Mouse (Mus musculus): ENCODE measurements around the gene Hist1h3d. TPM values are rescaled to one million over a fixed set of nuclear protein-coding genes. Genes with fewer than 3 reads are reported as not detected.
"Not testable (repeated sequence)": the region's sequence is repeated elsewhere in the genome, so short reads cannot be mapped to it uniquely, and the experiment has no call there.

Gene Hist1h3d
- total RNA-seq, 4 experiments from 2014 or later: 8.9 to 11.8 (median 10.0) TPM

DNA sequence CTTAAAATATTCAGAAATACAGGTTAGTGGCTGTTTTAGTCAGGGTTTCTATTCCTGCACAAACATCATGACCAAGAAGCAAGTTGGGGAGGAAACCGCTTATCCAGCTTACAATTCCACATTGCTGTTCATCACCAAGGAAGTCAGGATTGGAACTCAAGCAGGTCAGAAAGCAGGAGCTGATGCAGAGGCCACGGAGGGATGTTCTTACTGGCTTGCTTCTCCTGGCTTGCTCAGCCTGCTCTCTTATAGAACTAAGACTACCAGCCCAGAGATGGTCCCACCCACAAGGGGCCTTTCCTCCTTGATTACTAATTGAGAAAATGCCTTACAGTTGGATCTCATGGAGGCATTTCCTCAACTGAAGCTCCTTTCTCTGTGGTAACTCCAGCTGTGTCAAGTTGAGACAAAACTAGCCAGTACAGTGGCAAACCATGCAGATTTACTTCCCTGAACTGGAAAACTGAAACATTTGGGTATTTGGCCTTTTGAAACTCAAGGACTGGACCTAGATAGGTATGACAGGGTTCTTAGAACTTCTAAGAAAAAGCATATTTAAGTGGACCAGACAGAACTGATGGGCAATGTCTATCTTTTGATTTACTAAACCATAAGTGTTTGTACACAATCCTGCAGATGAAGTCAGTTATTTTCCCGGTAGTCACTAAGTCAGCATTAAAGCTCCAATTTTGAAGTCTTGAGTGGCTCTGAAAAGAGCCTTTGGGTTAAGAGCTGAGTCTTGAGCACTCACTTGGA, 33.2 kb upstream of the Hist1h3d start:
- DNase-seq (ENCODE audit: low spot score in 2 of 2): not testable (repeated sequence)

GRCm38 (mm10) chr13:23542999-23543607, 32.5 kb upstream of the Hist1h3d start, which contains the start of gene Hist1h2bh:
TSS of gene Hist1h2bh (minus strand) at chr13:23543392.
- DNase-seq (ENCODE audit: low spot score in 2 of 2): peak in 1 of 2 experiments; percentile 85

DNA sequence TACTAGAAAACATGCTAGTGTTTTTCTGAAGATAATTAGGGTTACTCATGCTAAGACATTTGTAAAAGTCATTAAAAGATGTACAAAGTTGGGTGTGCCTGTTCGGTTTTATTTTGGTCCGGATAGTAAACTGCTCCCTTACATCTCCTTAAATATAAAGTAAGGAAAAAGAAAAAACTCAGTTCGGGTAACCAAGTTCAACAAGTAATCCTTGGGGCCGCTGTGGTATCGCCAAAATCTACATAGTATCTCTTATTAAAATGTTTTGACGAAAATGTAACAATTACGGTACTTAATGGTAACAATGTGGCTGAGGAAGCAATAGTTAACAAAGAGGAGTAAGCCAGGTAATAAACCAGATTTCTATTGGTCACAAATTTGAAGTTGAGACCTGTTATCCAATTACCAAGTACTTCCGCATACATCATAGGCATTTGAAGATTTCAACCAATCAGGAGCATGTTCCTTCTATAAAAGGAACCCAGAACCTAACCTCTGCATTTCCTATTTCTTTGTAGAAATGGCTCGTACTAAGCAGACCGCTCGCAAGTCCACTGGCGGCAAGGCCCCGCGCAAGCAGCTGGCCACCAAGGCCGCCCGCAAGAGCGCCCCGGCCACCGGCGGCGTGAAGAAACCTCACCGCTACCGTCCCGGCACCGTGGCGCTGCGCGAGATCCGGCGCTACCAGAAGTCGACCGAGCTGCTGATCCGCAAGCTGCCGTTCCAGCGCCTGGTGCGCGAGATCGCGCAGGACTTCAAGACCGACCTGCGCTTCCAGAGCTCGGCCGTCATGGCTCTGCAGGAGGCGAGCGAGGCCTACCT, 31.4 kb upstream of the Hist1h3d start, which contains the start of gene Hist1h3f:
Gene Hist1h3f, plus strand, starts transcription at position 88 of the 822 bp plus-strand sequence.
- DNase-seq (ENCODE audit: low spot score in 2 of 2): peak in 1 of 2 experiments; percentile 63

- DNase-seq (ENCODE audit: low spot score in 2 of 2): not testable (repeated sequence)
These were observed 30.8 kb upstream of the Hist1h3d start for GRCm38 (mm10) chr13:23544787-23545120.

DNA sequence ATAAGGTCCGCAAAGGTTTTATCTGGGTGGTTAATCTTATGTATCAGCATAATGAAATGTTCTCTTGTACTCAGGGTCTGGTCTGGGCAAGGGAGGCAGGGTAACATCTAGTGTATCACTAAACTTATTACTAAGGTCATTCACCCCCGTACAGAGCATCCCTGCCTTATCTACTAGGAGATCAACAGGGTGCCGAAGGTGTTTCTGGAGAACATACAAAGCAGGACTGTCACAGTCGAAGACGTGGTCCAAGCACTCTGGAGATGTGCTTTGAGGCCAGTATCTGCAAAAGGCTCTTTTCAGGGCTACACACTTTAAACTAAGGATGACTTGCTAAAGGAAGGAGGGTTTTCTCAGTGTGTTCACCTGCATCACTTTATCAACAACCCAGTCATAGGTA, 28.9 kb upstream of the Hist1h3d start:
- DNase-seq (ENCODE audit: low spot score in 2 of 2): no peak

DNA sequence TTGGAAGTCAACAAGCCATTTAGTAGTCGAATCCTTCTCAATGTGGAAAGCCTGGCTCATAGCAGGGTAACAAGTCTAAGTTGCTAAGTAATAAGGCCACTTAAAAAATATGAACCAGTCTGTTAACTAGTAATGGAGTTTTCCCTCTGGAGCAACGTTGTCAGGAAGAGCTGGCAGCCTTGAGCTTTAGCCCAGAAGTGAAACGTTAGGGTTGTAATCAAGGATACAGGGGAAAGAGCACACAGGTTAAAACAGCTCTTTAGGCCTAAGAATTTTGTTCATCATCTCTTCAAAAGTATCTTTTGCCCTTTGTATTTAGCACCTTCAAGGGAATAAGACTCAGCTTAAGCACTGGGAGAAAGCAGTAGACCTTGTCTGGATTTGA, 24.8 kb upstream of the Hist1h3d start:
- DNase-seq (ENCODE audit: low spot score in 2 of 2): no peak

- DNase-seq (ENCODE audit: low spot score in 2 of 2): peak; percentile 88 to 91
These were observed 24.3 kb upstream of the Hist1h3d start, which contains the start of gene Hist1h4f for GRCm38 (mm10) chr13:23551146-23551834. TSS of gene Hist1h4f (minus strand) at chr13:23551648.

DNA sequence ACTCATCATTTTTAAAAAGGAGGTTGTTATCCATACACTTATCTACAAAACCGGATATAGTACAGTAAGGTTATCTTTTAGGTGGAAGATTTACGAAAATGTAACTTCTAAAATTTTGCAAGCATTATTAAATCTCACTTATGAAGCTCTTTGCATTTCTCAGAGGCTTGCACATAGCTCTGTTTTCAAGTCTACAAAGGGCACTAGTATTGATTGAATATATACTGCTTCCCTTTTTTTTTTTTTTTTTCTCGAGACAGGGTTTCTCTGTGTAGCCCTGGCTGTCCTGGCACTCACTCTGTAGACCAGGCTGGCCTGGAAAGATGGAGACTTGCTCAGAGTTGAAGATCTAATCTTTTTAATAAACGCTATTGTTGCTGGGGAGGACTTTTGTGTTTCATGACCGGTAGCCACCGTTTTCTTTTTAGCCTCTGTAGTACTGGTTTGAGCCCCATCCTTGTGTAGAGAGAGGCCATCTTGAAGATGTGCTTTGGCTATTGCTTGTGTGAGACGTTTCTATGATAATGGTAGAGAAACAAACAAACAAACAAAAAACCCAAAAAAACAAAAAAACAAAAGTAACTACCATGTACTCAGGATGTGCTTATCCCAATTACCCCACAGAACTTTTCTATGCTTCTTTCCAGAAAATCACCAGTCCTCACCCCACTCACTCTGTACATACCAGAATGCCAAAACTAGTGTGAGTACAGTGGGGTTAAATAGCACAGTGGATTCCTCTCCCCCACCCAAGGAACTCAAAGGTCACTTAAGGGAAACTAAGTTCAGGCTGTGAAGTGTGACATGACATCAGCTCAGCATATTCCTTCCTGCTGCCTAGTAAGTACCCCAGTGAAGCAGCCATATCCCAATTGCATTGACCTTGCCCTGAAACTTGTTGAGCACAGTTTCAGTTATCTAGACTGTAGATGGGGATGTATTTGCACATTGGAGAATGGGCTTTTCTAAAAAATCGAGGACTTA, 23.3 kb upstream of the Hist1h3d start:
- no peak for DNase-seq (ENCODE audit: low spot score in 2 of 2)

DNA sequence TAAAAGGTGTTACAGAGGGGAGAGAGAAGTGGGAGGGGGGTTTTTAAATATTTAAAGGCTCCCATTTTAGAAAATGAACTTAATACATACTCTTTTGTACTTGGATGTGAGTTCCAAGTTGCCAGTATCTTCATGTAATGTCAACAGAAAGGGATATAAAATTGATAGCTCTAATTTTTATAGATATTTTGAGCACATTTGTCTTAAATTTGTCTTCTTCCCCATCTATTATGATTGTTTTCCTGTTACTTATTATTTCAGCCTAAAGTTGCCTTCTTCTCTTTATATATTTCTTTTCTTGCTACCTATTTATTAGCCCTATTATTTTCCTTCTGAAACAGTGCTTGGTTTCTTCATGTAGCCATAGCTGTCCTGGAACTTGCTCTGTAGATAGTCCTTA, 22.6 kb upstream of the Hist1h3d start, which contains the start of gene Hist1h1d:
Gene Hist1h1d, plus strand, starts transcription at position 301 of the 400 bp plus-strand sequence.
- no peak for DNase-seq (ENCODE audit: low spot score in 2 of 2)

GRCm38 (mm10) chr13:23554393-23554792, 21.2 kb upstream of the Hist1h3d start:
- no peak for DNase-seq (ENCODE audit: low spot score in 2 of 2)

GRCm38 (mm10) chr13:23554925-23555838, 20.4 kb upstream of the Hist1h3d start:
- peak; percentile 69 to 80 for DNase-seq (ENCODE audit: low spot score in 2 of 2)

GRCm38 (mm10) chr13:23555839-23556416, 19.6 kb upstream of the Hist1h3d start:
- DNase-seq (ENCODE audit: low spot score in 2 of 2): peak; percentile 54 to 73

- no peak for DNase-seq (ENCODE audit: low spot score in 2 of 2)
These were observed 18.7 kb upstream of the Hist1h3d start for GRCm38 (mm10) chr13:23556906-23557305.

DNA sequence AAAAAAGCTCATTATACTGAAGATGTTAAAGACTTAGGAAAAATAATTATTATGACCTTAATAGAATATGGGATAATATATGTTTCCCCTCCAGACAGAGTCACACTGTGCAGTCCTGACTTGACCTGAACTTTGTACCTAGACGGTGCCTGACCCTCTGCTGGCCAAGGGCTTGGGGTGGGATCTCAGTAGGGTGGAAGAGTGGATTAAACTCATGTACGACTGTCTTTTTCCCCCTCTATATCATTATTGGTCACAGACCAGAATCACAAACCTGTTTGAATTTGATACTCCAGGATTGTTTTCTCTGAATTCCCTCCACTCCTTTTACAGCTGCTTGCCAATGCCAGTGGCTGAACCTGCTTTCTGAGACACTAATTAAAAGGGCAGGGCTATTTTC, 14.9 kb upstream of the Hist1h3d start:
- not testable (repeated sequence) for DNase-seq (ENCODE audit: low spot score in 2 of 2)

- not testable (repeated sequence) for DNase-seq (ENCODE audit: low spot score in 2 of 2)
These were observed 14.1 kb upstream of the Hist1h3d start for GRCm38 (mm10) chr13:23561531-23561882.

- peak; percentile 91 to 94 for DNase-seq (ENCODE audit: low spot score in 2 of 2)
These were observed 13.5 kb upstream of the Hist1h3d start, which contains the start of gene Hist1h3e for GRCm38 (mm10) chr13:23561883-23562659. TSS of gene Hist1h3e (minus strand) at chr13:23562369.

DNA sequence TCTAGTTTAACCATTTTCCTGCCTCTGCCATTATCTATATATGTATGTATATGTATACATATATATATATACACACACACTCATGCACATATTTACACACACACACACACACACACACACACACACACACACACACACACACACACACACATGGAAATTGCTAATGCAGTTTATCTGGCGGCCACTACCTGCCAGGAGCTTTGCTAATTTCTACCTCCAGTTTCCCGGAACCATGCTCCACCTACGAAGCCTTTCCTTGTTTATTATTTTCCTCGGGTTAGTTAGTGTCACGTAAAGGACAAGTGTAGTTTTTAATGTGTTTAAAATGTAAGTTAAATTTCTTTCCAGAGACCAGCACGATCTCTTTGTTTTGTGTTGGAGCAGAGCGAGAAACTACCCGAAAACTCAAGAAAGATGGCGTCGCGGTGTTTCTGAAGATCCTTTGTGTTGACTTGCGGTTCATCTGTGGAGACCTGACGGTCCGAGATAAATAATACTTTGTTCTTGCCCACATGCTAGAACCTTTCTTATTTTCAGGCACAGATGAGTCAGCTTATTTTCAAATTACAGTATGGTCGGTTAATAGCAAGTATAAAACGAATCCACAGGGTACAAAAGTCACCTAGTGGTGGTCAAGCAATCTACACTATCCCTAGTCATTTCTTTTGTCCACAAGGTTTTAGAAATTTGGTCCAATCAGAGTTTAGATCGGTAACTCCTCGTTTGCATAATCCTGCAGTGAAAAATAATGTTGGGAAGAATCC, 12.7 kb upstream of the Hist1h3d start:
- no peak for DNase-seq (ENCODE audit: low spot score in 2 of 2)
